Mouse (Mus musculus): ENCODE results near the gene Slamf6.

The Slamf6 gene

GRCm38 (mm10) chr1:171994918-171995715, 77.8 kb downstream of the Slamf6 start:
- DNase-seq (ENCODE audit: low spot score in 2 of 2), result no peak

GRCm38 (mm10) chr1:171996701-171997100, 79.4 kb downstream of the Slamf6 start:
- DNase-seq (ENCODE audit: low spot score in 2 of 2), result no peak

- DNase-seq (ENCODE audit: low spot score in 2 of 2), result no peak
These were observed 81.7 kb downstream of the Slamf6 start for GRCm38 (mm10) chr1:171998820-171999597.

- peak; percentile 67 to 78 for DNase-seq (ENCODE audit: low spot score in 2 of 2)
These were observed 83.3 kb downstream of the Slamf6 start for GRCm38 (mm10) chr1:172000641-172001040.

- no peak for DNase-seq (ENCODE audit: low spot score in 2 of 2)
These were observed 84.3 kb downstream of the Slamf6 start for GRCm38 (mm10) chr1:172001665-172002064.

Measured in right cerebral cortex, postnatal 10 days (tissue).